Mouse (Mus musculus): ENCODE data around the gene Cntrob. TPM values are rescaled to one million over a fixed set of nuclear protein-coding genes. Genes with fewer than 3 reads are reported as not detected.

Gene Cntrob
- polyA plus RNA-seq (2015; fragmentation: Nextera tagmentation; extraction: Ambion mirVana), result 10.3 and 12.8 TPM in 2 replicates

GRCm38 (mm10) chr11:69323667-69324111 lies at the start of gene Cntrob, which contains the start of gene Trappc1:
Gene Cntrob (minus strand): TSS chr11:69323775.
Gene Trappc1 (plus strand): TSS chr11:69323980.

GRCm38 (mm10) chr11:69369215-69369989 lies 45.8 kb upstream of the Cntrob start, which contains the start of gene Chd3:
Gene Chd3 (minus strand): TSS chr11:69369406.

DNA sequence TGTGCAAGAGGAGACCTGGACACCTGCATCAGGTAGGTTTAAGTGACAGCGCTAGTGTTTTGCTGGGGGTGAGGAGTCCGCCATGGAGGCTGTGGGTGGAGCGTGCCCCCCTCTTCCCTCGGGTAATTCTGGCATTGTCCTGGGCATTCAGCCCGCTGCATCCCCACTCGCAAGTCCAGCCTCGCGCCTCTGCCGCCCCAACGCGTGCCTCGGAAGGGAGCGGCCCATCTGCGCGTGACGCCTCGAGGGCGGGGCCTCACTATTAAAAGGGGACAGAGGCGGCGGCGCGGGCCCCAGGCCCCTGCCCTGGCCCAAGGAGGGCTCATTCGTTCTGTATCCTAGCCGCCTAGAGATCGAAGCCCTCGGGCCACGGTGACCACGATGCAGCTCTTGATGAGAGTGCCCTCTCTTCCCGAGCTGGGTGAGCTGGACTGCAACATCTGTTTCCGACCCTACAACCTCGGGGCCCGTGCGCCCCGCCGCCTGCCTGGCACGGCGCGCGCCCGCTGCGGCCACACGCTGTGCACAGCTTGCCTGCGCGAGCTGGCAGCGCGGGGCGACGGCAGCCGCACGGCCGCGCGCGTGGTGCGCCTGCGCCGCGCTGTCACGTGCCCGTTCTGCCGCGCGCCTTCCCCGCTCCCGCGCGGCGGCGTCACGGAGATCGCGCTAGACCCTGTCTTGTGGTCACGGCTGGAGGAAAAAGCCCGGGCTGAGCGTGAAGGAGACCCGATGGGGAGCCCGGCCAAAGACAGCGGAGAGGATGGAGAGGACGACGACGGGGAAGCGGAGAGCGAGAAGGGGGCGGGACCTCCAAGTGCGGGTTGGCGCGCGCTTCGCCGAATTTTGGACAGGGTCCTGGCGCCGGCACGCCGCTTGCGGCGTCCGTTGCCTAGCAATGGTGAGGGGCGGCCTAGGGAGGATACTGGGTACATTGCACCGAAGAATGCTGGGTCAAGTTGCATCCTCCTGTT lies 16.9 kb upstream of the Cntrob start, which contains the start of gene Rnf227:
TSS of gene Rnf227 (plus strand) at position 301 of the 971 bp plus-strand sequence.

GRCm38 (mm10) chr11:69325628-69326407 lies 2.2 kb upstream of the Cntrob start, which contains the start of gene Kcnab3:
Gene Kcnab3 (plus strand): TSS chr11:69326258.

Other genes with a start within 250 kb of the Cntrob start
- gene Vamp2, start 235.3 kb downstream of the Cntrob start, polyA plus RNA-seq (2015; fragmentation: Nextera tagmentation; extraction: Ambion mirVana), result 29.9 and 31.7 TPM in 2 replicates
- 4.2 and 7.6 TPM in 2 replicates for gene Per1, start 228.6 kb downstream of the Cntrob start, polyA plus RNA-seq (2015; fragmentation: Nextera tagmentation; extraction: Ambion mirVana)
- 0.22 and 0.32 TPM in 2 replicates for gene Hes7, start 203.4 kb downstream of the Cntrob start, polyA plus RNA-seq (2015; fragmentation: Nextera tagmentation; extraction: Ambion mirVana)
- 0.07 and 0.32 TPM in 2 replicates for gene 9130213A22Rik, start 201.2 kb downstream of the Cntrob start, polyA plus RNA-seq (2015; fragmentation: Nextera tagmentation; extraction: Ambion mirVana)
- 0.25 and 0.79 TPM in 2 replicates for gene Aloxe3, start 197.9 kb downstream of the Cntrob start, polyA plus RNA-seq (2015; fragmentation: Nextera tagmentation; extraction: Ambion mirVana)
- gene Alox12b, start 166.8 kb downstream of the Cntrob start, polyA plus RNA-seq (2015; fragmentation: Nextera tagmentation; extraction: Ambion mirVana), result not detected in 2 replicates
- gene Alox8, start 125.9 kb downstream of the Cntrob start, polyA plus RNA-seq (2015; fragmentation: Nextera tagmentation; extraction: Ambion mirVana), result 0.12 and 0.61 TPM in 2 replicates
- gene Gucy2e, start 86.7 kb downstream of the Cntrob start, polyA plus RNA-seq (2015; fragmentation: Nextera tagmentation; extraction: Ambion mirVana), result 0.01 and 0.07 TPM in 2 replicates
- gene Trappc1, start 205 bp upstream of the Cntrob start, polyA plus RNA-seq (2015; fragmentation: Nextera tagmentation; extraction: Ambion mirVana), result 94.9 and 97.1 TPM in 2 replicates
- gene Kcnab3, start 2.5 kb upstream of the Cntrob start, polyA plus RNA-seq (2015; fragmentation: Nextera tagmentation; extraction: Ambion mirVana), result 0.30 and 0.55 TPM in 2 replicates
- 3.1 and 4.2 TPM in 2 replicates for gene Rnf227, start 16.7 kb upstream of the Cntrob start, polyA plus RNA-seq (2015; fragmentation: Nextera tagmentation; extraction: Ambion mirVana)
- gene Chd3, start 45.6 kb upstream of the Cntrob start, polyA plus RNA-seq (2015; fragmentation: Nextera tagmentation; extraction: Ambion mirVana), result 9.3 and 10.9 TPM in 2 replicates
- gene Naa38, start 71.7 kb upstream of the Cntrob start, polyA plus RNA-seq (2015; fragmentation: Nextera tagmentation; extraction: Ambion mirVana), result 115 and 122 TPM in 2 replicates
- gene Cyb5d1, start 71.9 kb upstream of the Cntrob start, polyA plus RNA-seq (2015; fragmentation: Nextera tagmentation; extraction: Ambion mirVana), result 8.1 and 10.1 TPM in 2 replicates
- gene Tmem88, start 74.5 kb upstream of the Cntrob start, polyA plus RNA-seq (2015; fragmentation: Nextera tagmentation; extraction: Ambion mirVana), result 25.2 and 29.9 TPM in 2 replicates
- 12.5 and 16.9 TPM in 2 replicates for gene Kdm6b, start 89.9 kb upstream of the Cntrob start, polyA plus RNA-seq (2015; fragmentation: Nextera tagmentation; extraction: Ambion mirVana)
- gene Dnah2, start 225.3 kb upstream of the Cntrob start, polyA plus RNA-seq (2015; fragmentation: Nextera tagmentation; extraction: Ambion mirVana), result 0.06 and 0.21 TPM in 2 replicates
- 1.1 and 1.8 TPM in 2 replicates for gene Efnb3, start 236.4 kb upstream of the Cntrob start, polyA plus RNA-seq (2015; fragmentation: Nextera tagmentation; extraction: Ambion mirVana)